Mouse (Mus musculus) G1E (cell line): ENCODE data around the gene Tesmin. TPM values are rescaled to one million over a fixed set of nuclear protein-coding genes. Genes with fewer than 3 reads are reported as not detected.

ENCODE experiments used
- ATAC-seq: 2 replicates; pipeline ENCODE4 v1.8.0; 2016; ENCODE audit warnings: mild to moderate bottlenecking; ENCODE audit not compliant: insufficient number of reproducible peaks, poor library complexity, low FRiP score, severe bottlenecking; ENCODE audit errors: extremely low read depth
- DNase-seq: peaks from one replicate; pipeline ENCODE4 v3.0.0; 2012; ENCODE audit warnings: low spot score
- H3K27me3 ChIP-seq: 2 replicates; pipeline ENCODE4 v1.6.1; 2012; ENCODE audit warnings: mild to moderate bottlenecking, low read length, inconsistent platforms; ENCODE audit not compliant: insufficient read depth
- H3K36me3 ChIP-seq: replicated peaks from 2 replicates; pipeline ENCODE3; 2012; ENCODE audit warnings: mild to moderate bottlenecking, inconsistent platforms
- H3K4me1 ChIP-seq: 2 replicates; pipeline ENCODE4 v1.6.1; 2012; ENCODE audit warnings: low read depth, low read length, inconsistent platforms, mixed read lengths; ENCODE audit not compliant: insufficient read depth
- H3K4me3 ChIP-seq: 2 replicates; pipeline ENCODE4 v1.5.1; 2012; ENCODE audit warnings: low read depth, mild to moderate bottlenecking, inconsistent platforms, low read length, moderate library complexity, mixed read lengths
- H3K9me3 ChIP-seq: replicated peaks from 2 replicates; pipeline ENCODE4 v1.6.1; 2012; ENCODE audit warnings: inconsistent platforms
- CTCF ChIP-seq: IDR thresholded peaks from 2 replicates; pipeline ENCODE4 v1.5.1; 2012; ENCODE audit warnings: low read depth, low read length, inconsistent platforms, mixed read lengths
- GATA1 ChIP-seq: IDR thresholded peaks from 2 replicates; pipeline ENCODE4 v1.6.1; 2012; ENCODE audit warnings: borderline replicate concordance, low read length, inconsistent platforms, mixed read lengths
- GATA2 ChIP-seq: IDR thresholded peaks from 2 replicates; pipeline ENCODE4 v1.6.1; 2012; ENCODE audit warnings: low read depth, low read length, inconsistent platforms, borderline replicate concordance
- POLR2AphosphoS5 ChIP-seq: IDR thresholded peaks from 2 replicates; pipeline ENCODE4 v1.6.1; 2012; ENCODE audit warnings: low read depth, low read length, inconsistent platforms; ENCODE audit not compliant: insufficient replicate concordance
- TAL1 ChIP-seq: conservative IDR thresholded peaks from 2 replicates; pipeline ENCODE4 v1.6.1; 2012; ENCODE audit warnings: low read depth, low read length, inconsistent platforms, mixed read lengths
- polyA plus RNA-seq: library from polyadenylated mRNA; stranded (reverse); fragments of >175 nt; gene quantifications from 2 replicates; pipeline ENCODE4 v1.2.3, GENCODE M21; 2012
- total RNA-seq, 2 experiments: library from RNA; stranded (forward) in 1 of 2; stranded (reverse) in 1 of 2; fragments of 200-1000 nt in 1 of 2; fragments of >200 nt in 1 of 2; fragmentation: Nextera tagmentation in 1 of 2; gene quantifications; 2 replicates each; pipeline ENCODE4 v1.2.3; 2014 to 2017

The Tesmin gene
- total RNA-seq (2014; fragmentation: Nextera tagmentation) (not detected in 2 replicates), total RNA-seq (2017) (0.33 and 0.52 TPM in 2 replicates), polyA plus RNA-seq (0.17 and 0.25 TPM in 2 replicates)

DNA sequence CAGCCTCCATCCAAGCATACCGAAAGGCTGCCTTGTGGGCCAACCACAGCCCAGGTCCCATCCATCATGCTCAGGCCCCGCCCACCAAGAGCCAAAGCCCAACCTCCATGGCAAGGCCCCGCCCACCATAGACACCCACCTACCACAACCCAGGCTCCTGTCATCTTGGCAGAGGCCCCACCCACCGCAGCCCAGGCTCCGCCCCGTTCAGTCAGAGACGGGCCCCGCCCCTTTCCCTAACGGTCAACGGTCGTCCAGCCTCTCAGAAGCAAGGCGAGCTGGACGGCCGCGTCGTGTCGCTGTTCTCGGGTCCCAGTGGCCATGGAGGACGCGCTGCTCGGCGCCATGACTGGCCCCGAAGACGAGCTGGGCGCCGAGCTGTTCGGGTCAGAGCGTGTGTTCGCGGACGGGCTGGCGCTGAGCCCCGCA is at the start of gene Tesmin:
Gene Tesmin (plus strand): TSS at position 229 of the 429 bp plus-strand sequence.
- Histone ChIP-seq H3K27me3 (peaks cover 11% of the 10 kb centered on the region; the same call in 1 of the 2 replicates), H3K9me3 (peaks cover 13% of the 10 kb centered on the region), H3K36me3 (peaks cover 28% of the 10 kb centered on the region), H3K4me1 (peaks cover 14% of the 10 kb centered on the region), H3K4me3 (peak within 1 kb of the TSS; percentile 69)
- TF ChIP-seq POLR2AphosphoS5 (no peak), CTCF (no peak), GATA2 (no peak), TAL1 (no peak), GATA1 (no peak)
- peak; percentile 62 for ATAC-seq
- DNase-seq = peak; percentile 64

DNA sequence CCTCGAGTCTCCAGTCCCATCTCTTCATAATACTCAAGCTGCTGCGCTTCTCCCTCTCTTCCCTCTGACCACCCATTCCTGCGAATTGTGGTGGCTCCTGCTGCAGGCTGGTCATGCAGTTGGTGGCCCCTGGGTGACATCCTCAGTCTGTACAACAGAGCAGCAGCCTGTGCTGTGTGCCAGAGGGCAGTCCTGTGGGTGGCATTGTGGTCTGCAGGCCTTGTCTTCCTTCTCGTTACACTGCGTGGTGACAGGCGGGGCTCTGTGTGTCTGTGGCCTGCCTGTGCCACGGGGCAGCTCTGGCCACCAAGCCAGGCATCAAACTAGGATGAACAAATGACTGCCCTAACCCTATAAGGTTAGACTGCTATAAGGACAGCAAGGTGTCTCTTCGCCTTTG is 49.5 kb upstream of the Tesmin start:
- TF ChIP-seq POLR2AphosphoS5 = no peak
- no peak for TF ChIP-seq GATA1
- TF ChIP-seq TAL1 = no peak
- no peak for TF ChIP-seq GATA2
- TF ChIP-seq CTCF = no peak
- Histone ChIP-seq H3K27me3 (no peaks in the 10 kb centered on the region), H3K36me3 (peaks cover 38% of the 10 kb centered on the region), H3K4me3 (no peak overlapping the region; the same call in 1 of the 2 replicates), H3K9me3 (no peaks in the 10 kb centered on the region), H3K4me1 (peaks cover 54% of the 10 kb centered on the region)
- ATAC-seq (no peak), DNase-seq (no peak)

- no peaks in the 10 kb centered on the region for H3K27me3 ChIP-seq
- ATAC-seq = no peak
- H3K4me3 ChIP-seq = no peak overlapping the region
- TF ChIP-seq POLR2AphosphoS5 (no peak), GATA2 (no peak), CTCF (no peak), GATA1 (no peak), TAL1 (no peak)
- DNase-seq = no peak
- H3K9me3 ChIP-seq = no peaks in the 10 kb centered on the region
- H3K4me1 ChIP-seq = peaks cover 36% of the 10 kb centered on the region
- peaks cover 42% of the 10 kb centered on the region for H3K36me3 ChIP-seq
Observed at GRCm38 (mm10) chr19:3341021-3341420, 47.6 kb upstream of the Tesmin start.

GRCm38 (mm10) chr19:3343929-3344328 is 44.7 kb upstream of the Tesmin start:
- peaks cover 38% of the 10 kb centered on the region for H3K36me3 ChIP-seq
- no peak for TF ChIP-seq POLR2AphosphoS5
- TF ChIP-seq GATA2 = no peak
- TF ChIP-seq CTCF = no peak
- no peak for TF ChIP-seq GATA1
- no peak for TF ChIP-seq TAL1
- no peaks in the 10 kb centered on the region for H3K27me3 ChIP-seq
- peaks cover 22% of the 10 kb centered on the region for H3K4me1 ChIP-seq
- DNase-seq (no peak), ATAC-seq (no peak)
- H3K4me3 ChIP-seq = no peak overlapping the region
- H3K9me3 ChIP-seq = peaks cover 4% of the 10 kb centered on the region

GRCm38 (mm10) chr19:3344636-3345544 is 43.8 kb upstream of the Tesmin start:
- no peaks in the 10 kb centered on the region for H3K27me3 ChIP-seq
- DNase-seq (no peak), ATAC-seq (no peak)
- peaks cover 12% of the 10 kb centered on the region for H3K4me1 ChIP-seq
- H3K9me3 ChIP-seq = peaks cover 4% of the 10 kb centered on the region
- H3K4me3 ChIP-seq = no peak overlapping the region
- peaks cover 43% of the 10 kb centered on the region for H3K36me3 ChIP-seq
- no peak for TF ChIP-seq CTCF
- TF ChIP-seq POLR2AphosphoS5 = no peak
- TF ChIP-seq GATA1 = no peak
- TF ChIP-seq GATA2 = no peak
- no peak for TF ChIP-seq TAL1

DNA sequence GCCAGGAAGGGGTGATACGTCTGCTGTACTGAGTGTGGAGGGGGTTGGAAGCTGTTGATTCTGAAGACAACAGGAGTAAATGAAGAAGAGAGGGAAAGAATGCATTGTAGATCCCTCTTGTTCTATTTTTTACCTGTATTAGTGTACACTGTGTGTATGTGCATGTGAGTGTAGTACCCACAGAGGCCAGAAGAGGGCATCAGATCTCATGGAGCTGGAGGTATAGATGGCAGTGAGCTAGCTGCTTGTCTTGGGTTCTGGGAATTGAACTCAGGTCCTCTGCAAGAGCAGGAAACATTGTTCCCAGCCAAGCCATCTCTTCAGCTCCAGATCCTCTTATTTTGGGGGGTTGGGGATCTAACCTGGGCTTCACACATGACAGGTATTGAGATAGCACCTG is 40.9 kb upstream of the Tesmin start:
- TF ChIP-seq GATA1 = no peak
- TF ChIP-seq CTCF = peak; percentile 35; the same call in 1 of the 2 replicates
- TF ChIP-seq TAL1 = no peak
- TF ChIP-seq GATA2 = no peak
- TF ChIP-seq POLR2AphosphoS5 = no peak
- H3K4me1 ChIP-seq = no peaks in the 10 kb centered on the region; the same call in 1 of the 2 replicates

More for the DNA sequence above, 40.9 kb upstream of the Tesmin start:
- no peak overlapping the region for H3K4me3 ChIP-seq
- no peaks in the 10 kb centered on the region for H3K27me3 ChIP-seq
- DNase-seq = no peak
- ATAC-seq = no peak
- H3K9me3 ChIP-seq = peaks cover 4% of the 10 kb centered on the region
- H3K36me3 ChIP-seq = peaks cover 61% of the 10 kb centered on the region
